Mouse (Mus musculus): Measurements from ENCODE around the gene Shq1. TPM values are rescaled to one million over a fixed set of nuclear protein-coding genes. Genes with fewer than 3 reads are reported as not detected.

The Shq1 gene
- total RNA-seq, 4 experiments from 2014 or later: 6.0 to 6.6 (median 6.5) TPM

DNA sequence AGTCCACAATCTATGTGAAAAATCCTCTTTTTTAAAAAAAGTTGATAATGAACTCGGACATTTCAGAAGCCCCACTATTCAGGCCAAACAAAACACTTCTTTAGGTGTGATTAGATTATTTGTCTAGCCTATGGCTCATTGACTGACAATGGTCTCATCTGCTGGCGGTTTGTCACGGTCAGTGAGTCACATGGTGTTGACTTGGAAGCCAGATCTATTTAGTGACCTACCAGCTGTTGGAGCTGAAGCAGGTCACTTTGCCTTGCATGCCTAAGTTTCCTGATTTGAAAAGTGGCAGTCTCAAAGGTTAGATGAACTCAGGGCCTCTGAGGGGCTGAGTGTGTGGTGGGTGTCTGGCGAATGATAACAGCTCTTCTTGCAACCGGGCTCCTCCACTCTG lies 133.9 kb downstream of the Shq1 start:
- DNase-seq (ENCODE audit: low spot score in 2 of 2): no peak

DNA sequence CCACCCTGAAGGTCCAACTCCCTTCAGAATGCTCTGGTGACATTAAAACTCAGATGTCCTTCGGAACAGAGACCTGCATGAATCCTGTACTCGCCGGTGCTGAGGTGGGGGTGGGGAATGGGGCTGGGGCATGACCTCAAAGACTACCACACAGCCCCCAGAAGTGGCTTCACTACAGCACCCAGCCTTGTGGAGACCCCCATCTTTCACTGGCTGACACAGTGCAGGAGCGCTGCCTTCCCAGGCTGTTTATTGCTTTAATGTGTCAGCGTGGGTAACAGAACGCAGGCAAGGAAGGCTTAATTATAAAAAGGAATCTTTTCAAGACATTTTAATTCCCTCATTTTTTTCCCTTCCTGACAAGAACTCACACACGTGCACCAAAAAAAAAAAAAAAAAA lies 137.6 kb downstream of the Shq1 start:
- DNase-seq (ENCODE audit: low spot score in 2 of 2): no peak

- DNase-seq (ENCODE audit: low spot score in 2 of 2): no peak
Measured at GRCm38 (mm10) chr6:100532326-100532725, 138.6 kb downstream of the Shq1 start.

DNA sequence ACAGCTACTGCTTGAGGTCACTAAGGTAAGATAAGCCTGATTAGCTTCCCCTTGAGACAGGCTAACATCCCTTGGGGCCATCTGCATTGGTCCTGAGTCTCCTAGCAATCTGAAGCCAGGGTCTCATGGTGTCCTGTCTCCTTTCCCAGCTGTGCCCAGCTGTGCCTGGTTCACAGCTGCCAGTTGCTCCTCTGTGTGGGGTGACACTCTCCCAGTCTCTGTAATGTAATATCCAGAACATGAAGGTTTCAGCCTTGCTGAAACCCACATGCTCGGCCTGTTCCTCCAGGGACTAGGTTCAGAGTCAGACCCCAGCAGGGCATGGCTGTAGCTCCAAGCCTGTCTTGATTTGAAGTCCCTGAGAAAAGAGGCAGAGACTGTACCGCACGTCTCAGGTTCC lies 141.3 kb downstream of the Shq1 start:
- no peak for DNase-seq (ENCODE audit: low spot score in 2 of 2)

DNA sequence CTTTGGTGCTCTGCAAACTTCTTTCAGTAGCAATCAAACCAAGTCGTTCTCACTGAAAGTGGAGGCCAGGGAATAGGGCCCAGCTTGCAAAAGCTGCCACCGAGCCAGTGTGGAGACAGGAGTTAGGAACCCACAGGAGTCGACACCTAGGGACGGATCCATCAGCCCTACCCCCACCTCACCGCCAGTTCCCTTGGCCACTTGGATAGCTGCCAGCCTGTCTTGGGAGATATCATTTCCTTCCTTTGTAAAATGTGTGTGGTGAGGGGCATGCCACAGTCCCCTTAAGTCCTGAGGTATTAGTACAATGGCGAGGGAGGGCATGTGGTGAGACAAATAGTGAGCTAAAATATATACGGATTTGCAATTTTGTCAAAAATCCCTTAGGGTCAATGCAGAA lies 142.4 kb downstream of the Shq1 start:
- DNase-seq (ENCODE audit: low spot score in 2 of 2): no peak

DNA sequence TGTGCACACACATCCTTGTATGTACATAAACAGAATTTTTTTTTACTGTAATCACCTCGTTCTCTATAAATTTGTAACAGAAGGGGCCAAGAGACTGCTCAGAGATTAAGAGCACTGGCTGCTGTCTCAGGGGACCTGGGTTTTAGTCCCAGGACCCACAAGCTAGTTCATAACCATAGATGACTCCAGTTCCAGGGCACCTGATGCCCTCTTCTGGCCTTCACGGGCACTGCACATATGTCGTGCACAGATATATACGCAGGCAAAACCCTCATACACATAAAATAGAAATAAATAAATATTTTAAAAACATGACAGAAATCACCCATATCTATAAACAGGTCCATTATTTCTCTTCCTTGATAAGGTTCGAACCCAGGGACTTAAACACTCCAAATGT lies 143.0 kb downstream of the Shq1 start:
- DNase-seq (ENCODE audit: low spot score in 2 of 2): no peak

DNA sequence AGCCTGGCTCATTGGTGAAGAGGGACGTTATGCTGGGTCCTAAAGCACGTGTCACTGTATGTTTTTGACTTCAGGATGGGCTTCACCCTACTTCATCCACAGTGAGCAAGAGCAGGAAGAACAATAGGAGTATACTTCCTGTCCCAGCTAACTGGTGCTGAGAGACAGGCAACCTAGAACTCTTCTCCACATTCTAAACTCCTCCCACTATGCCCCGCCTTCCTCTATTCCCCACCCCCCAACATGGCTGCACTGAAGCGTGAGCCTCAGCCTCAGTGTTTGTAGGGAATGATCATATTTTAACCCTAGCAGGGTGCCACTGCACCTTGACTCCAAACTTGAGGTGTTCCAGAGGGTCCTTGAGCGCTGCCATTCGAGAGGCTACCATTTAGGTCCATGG lies 143.8 kb downstream of the Shq1 start:
- no peak for DNase-seq (ENCODE audit: low spot score in 2 of 2)

- no peak for DNase-seq (ENCODE audit: low spot score in 2 of 2)
Measured at GRCm38 (mm10) chr6:100526066-100526465, 144.9 kb downstream of the Shq1 start.

DNA sequence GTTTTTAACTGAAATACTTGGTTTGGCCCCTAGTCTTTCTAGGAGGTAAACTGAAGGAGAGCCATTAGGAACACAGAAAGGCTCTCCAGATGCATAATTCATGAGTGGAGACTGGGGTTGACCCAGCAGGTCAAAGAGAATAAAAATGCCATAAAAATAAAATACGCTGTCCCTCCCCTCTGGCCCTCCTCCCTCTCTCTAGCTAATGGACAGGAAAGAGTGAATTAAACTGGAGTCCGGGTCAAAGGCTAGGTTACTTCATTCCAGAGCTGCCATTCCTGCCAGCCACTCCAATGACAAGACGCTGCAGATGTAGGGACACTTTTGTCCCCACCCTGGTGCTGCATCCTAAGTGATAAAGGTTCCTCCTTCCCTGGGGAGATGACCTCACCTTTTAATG lies 145.5 kb downstream of the Shq1 start:
- no peak for DNase-seq (ENCODE audit: low spot score in 2 of 2)

GRCm38 (mm10) chr6:100522495-100522894 lies 148.5 kb downstream of the Shq1 start:
- no peak for DNase-seq (ENCODE audit: low spot score in 2 of 2)

DNA sequence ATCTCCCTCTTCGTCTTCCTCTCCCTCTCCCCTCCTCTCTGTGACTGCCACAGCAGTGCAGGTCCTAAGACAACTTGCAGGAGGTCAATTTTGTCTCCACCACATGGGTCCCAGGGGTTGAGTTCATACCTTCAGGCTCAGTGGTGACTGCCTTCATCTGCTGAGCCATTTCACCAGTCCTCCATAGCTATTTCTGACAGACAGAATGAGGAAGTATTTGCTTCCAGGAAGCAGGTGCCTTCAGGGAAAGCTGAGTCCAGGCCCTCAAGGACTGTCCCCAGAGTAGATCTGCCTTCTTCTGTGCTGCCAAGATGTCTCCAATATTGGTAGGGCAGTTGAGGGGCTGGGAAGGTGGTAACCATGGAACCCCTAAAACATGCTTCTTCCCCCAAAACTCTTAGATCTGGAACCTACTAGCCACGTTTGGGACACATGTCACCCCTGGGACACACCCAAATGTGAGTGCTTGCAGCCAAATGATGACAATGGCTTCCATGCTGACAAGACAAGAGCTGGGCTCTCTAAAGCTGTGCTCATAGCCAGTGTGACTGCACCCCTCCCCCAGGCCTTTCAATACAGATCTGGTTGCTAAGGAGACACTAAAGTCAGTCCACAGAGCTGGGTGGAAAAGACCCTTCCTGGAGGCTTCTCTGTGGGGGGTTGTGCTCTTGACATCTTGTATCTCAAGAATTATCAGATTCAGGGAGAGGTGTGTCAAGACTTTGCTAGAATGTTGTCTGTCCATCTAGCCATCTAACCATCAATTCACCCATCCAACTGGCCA lies 149.2 kb downstream of the Shq1 start:
- DNase-seq (ENCODE audit: low spot score in 2 of 2): no peak

GRCm38 (mm10) chr6:100520558-100521099 lies 150.3 kb downstream of the Shq1 start:
- DNase-seq (ENCODE audit: low spot score in 2 of 2): no peak

- DNase-seq (ENCODE audit: low spot score in 2 of 2): no peak
Measured at GRCm38 (mm10) chr6:100519837-100520236, 151.1 kb downstream of the Shq1 start.

Other genes with a start within 250 kb of the Shq1 start
- gene Gxylt2, start 33.6 kb upstream of the Shq1 start, total RNA-seq (2022): 1 to 10 TPM in 1 of 4 experiments, under 1 TPM in 3; 0.72 to 1.7 (median 0.86) TPM
- gene Ppp4r2, start 162.5 kb upstream of the Shq1 start, total RNA-seq (2022): 10 to 100 TPM; 69.1 to 80.0 (median 76.0) TPM